Mouse (Mus musculus) erythroblast, embryonic 14.5 days (primary cell): ENCODE measurements around the gene Fam19a3.

Experiments used
- GATA1 ChIP-seq: IDR thresholded peaks from 2 replicates; pipeline ENCODE4 v1.6.1; 2012; ENCODE audit warnings: low read length, inconsistent platforms, mixed read lengths
- TAL1 ChIP-seq: IDR thresholded peaks from 3 replicates; pipeline ENCODE4 v1.6.1; 2012; ENCODE audit warnings: low read length, inconsistent platforms, mixed read lengths

DNA sequence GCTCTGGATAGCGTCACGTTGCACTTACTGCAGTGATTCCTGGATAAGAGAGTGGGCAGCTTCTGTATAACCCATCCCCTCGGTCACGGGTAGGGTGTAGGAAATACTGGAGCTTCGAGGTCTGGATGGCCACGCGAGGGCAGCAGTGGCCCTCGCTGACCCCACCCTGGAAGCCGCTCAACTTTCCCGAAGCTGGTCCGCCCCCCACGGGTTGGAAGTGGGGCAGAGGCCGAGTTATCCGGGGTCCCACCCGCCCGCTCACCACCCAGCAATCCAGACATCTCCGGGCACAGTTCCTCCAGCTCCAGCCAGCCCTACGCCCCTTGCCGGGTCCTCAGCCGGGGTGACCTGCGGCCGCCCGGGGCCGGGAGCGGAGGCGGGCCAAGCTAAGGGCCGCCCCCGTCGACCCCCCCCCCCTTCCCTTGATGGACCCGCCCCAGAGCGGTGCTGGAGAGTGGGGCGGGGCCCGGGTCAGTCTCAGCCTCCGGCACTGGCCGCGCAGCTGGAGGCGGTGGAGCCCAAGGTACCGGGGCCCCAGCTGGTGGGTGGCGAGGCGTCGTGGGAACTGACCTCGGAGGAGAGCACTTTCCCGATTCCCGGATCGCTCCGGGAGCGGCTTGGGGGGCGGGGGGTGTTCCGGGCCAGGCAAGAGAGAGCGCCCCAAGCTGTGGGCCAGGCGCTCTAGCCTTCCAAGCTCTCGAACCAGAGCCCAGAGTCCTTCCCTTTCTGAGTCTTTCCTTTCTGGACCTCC lies 7.1 kb upstream of the Fam19a3 start:
- no peak for TF ChIP-seq GATA1
- TF ChIP-seq TAL1, result no peak
